Mouse (Mus musculus): ENCODE measurements around the gene Zfp575.
"Not testable (repeated sequence)": the region's sequence is repeated elsewhere in the genome, so short reads cannot be mapped to it uniquely, and the experiment has no call there.

Gene Zfp575

DNA sequence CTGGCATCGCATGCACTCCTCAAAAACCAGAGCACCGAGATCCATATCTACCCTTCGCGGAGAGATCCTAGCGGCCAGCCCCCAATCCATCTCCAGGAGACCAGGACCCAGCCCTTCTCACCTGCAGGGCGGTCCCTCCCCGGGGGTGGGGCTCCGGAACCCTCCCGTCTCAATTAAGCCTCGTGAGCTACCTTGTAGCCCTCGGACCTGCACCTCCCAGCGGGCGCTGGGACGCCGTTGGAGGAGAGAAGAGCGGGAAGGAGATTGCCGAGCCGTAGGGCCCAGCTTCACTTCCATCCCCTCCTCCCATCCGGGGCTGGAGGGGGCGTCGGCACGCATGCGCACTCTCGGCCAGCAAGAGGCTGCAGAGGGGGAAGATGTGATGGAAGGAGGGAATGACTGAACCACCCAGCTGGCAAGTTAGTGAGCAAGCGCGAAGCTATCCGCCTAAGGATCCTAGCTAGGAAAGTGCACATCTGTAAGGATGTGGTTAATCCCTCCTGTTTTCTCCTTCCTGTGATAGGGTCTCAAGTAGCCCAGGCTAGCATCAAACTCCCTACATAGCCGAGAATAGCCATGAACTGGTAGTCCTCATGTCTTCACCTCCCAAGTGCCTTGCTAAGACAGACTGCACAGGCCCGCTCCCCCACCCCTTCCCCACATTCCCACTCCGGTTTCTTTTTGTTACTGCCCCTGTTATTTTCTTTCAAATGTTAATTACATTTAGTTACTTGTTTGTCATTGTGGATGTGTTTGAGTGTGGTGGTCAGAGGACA is at the start of gene Zfp575, which contains the start of gene Ethe1:
Gene Zfp575, minus strand, starts transcription at position 312 of the 776 bp plus-strand sequence.
Gene Ethe1, plus strand, starts transcription at position 214 of the 776 bp plus-strand sequence.
- peak; percentile 56 for DNase-seq (ENCODE audit: low spot score)

DNA sequence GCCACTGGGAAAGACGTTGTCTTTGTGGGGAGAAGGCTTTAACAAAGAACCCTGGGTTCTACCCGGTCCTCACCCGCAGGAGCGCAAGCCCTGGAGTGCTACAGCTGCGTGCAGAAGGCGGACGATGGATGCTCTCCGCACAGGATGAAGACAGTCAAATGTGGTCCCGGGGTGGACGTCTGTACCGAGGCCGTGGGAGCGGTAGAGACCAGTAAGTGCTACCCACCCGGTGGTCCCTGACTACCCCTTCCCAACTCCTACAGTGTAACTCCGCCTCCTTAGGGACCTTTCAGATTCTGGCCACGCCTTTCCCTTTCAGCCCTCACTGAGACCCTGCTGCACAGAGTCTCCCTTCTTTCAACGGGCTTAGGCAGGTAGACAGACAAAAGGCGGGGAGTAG is 49.6 kb upstream of the Zfp575 start:
- no peak for DNase-seq (ENCODE audit: low spot score)

DNA sequence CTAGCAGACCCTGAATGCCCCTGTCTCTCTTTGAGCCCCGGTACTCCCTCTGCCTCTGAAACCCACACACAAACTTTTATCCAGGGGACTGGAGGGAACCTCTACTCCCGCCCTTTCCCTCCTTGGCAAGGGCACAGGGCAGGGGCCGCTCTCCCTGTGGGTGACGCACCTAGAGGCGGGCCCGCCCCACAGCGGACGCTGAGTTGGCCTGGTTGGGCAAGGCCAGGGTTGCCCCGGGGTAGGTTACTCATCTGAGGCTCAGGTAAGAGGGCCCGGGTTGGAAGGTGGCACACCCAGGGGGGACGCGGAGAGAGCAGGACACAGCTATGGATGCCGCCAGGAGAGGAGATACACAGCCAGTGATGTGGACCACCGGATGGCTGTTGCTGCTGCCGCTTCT is 48.8 kb upstream of the Zfp575 start, which contains the start of gene Lypd3:
Gene Lypd3, plus strand, starts transcription at position 287 of the 400 bp plus-strand sequence.
- DNase-seq (ENCODE audit: low spot score) = peak; percentile 34

DNA sequence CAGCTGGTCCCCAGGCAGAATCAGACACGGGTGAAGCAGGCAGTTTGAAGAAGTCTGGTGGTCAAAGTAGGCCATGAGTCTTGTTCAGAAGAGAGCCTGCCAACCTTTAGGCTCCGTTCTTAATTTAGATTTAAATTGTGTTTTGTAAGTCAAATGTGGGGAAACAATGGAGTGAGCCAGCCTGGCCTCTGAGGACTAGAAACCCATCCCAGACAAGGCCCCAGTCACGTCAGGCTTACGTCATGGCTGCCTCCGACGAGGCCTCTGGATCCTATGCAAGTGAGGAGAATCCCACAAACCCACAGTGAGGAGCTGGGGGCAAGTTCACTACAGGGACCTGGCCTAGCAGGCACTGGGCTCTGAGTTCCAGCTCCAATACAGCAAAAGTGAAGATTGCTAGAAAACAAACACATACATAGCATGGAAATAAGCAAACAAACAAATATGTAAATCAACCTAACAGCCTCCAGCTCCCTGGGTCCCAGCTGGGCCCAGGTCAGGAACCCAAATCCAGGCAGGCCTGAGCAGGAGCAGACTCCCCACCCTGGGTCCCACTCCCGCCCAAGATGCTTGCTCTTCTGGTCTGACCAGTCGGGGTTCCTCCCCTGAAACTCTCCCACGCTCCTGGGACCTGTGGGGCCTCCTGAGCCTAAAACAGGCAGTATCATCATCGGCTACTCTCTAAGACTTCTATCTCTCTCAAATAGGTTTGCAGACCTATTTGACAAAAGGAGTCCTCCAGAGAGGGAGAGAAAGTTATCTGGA is 42.9 kb upstream of the Zfp575 start:
- peak; percentile 46 for DNase-seq (ENCODE audit: low spot score)

DNA sequence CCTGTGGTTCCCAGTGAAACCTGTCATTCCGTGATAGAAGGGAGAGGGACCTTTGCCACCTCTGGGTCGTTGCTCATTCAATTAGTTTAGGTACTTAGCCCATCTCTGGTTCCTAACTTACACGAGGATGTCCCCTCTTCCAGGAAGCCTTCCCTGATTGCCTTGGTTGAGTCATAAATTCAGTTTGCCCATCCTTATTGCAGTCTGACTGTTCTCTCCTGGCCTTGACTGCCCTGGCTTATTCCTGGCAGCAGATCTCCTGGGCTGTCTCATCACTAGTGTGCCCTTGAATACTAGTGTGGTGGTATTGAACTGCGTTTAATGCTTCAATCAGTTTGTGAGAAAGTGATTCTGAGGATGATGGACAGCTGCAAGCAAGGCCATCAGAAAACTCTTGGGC is 42.2 kb upstream of the Zfp575 start:
- DNase-seq (ENCODE audit: low spot score) = no peak

DNA sequence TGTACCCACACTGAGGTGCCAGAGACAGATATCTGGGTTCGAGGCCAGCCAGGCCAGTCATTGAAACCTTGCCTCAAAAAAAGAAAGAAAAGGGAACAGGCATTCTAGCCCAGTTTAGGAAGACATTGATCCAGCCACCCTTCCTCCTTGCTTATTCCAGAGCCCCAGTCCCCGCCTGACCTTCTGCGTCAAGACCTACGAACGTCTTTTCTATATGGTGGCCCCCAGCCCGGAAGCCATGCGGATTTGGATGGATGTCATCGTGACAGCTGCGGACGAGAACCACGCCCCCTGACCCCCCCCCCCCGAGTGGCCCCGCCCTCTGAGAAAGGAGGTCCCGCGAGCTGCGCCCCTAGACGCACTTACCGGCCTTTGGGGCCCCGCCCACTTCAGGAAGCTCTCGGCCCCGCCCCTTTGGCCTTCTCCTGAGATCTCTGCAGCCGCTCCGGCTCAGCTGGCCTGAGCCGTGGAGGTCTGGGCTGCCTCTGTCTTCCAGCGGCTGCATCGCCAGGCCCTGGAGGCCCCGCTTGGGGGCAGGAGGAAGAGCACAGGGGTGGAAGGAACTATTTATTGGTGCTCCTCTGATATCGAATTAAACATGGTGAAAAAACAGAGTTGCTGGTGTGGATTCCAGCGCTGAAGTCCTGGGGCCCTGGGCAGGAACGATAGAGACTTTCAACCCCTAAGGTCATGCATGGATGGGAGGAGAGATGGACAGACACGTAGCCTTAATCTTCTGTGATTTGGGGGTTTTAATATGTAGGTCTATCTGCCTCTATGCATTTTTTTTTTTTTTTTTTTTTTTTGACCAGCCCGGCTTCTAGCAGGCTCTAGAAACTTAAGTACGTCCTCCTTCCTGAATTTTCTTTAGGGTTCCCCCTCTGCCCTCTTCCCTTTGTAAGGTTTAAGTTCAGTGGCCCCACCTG is 41.5 kb upstream of the Zfp575 start:
- DNase-seq (ENCODE audit: low spot score) = peak; percentile 84

DNA sequence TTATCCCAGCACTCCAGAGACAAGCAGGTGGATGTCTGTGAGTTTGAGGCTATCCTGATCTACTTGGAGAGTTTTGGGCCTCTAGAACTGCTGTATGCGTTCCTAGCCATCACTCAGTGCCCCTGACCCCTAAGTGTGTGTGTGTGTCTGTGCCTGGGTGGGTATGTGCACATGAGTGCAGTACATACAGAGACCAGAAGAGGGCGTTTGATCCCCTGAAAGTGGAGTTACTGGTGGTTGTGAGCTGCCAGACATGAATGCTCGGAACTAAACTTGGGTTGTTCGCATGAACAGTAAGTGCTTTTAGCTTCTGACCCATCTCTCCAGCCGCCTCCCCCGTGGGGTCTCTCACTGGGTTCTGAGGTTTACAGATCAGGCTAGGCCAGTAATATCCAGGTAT is 35.5 kb upstream of the Zfp575 start:
- no peak for DNase-seq (ENCODE audit: low spot score)

DNA sequence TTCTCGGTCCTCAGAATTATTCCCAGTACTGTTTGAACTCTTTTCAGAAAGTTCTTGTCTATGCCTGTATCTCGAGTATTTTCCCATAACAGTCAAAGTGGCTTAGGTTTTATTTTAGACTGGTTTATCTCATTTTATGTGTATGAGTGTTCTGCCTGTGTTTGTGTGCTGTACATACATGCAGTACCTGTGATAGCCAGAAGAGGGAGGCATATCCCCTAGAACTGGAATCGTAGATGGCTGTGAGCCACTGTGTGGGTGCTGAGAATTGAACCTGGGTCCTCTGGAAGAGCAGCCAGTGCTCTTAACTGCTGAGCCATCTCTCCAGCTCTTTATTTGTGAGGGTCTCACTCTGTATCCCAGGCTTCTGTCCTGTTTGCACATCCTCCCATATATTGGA is 33.8 kb upstream of the Zfp575 start:
- DNase-seq (ENCODE audit: low spot score) = no peak

DNA sequence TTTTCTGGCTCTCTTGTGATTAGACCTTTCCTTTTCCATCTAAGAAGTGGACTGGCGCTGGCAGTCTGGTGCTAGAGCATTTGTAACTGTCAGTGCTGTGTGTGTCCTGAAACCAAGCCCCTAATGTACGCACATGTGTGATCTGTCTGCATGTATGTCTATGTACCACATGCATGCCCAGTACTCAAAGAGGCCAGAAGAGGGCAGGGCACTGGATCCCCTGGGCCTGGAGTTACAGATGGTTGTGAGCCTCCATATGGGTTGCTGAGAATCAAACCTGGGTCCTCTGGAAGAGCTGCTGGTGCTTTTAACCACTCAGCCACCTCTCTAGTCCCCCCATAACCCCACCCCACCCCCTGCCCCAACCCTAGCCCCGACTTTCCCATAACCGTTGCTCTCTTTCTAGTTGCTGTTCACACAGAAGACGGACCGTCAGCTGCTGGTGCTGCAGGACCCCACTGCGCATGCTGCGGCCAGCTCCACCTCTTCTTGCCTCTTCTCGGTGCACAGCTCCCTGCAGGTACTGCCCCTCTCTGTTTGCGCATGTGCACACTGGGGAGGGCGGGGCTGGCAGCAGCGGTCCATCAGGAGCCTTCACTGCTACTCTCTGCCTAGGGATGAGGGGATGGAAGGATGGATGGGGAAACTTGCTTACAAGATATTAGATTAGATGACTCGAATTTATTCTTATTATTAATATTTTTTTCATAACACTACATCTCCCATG is 32.4 kb upstream of the Zfp575 start:
- DNase-seq (ENCODE audit: low spot score) = no peak

DNA sequence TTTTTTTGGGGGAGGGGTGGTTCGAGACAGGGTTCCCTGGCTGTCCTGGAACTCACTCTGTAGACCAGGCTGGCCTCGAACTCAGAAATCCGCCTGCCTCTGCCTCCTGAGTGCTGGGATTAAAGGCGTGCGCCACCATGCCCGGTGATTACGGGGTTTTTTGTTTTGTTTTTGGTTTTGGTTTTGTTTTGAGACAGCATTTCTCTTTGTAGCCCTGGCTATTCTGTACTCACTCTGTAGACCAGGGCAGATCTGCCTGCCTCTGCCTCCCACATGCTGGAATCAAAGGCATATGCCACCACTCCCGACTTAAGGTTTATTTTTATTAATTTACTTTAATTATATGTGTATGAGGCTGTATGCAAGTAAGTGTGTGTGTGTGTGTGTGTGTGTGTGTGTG is 30.9 kb upstream of the Zfp575 start:
- DNase-seq (ENCODE audit: low spot score) = not testable (repeated sequence)

DNA sequence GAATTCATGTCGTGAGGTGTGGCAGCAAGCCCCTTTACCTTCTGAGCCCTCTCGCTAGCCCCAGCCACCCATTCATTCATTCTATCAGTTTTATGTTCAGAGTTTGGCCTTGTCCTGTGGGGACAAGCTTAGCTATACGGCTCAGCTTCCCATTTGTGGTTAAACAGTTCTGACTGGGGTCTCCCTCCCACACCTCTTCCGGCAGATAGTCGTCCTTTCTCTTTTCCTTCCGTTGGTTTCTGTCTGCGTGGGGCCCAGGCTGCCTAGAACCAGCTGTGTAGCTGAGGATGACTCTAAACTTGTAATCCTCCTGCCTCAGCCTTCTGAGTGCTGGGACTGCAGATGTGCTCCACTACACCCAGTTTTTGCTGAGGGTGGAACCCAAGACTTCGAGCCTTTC is 30.3 kb upstream of the Zfp575 start:
- DNase-seq (ENCODE audit: low spot score) = no peak

DNA sequence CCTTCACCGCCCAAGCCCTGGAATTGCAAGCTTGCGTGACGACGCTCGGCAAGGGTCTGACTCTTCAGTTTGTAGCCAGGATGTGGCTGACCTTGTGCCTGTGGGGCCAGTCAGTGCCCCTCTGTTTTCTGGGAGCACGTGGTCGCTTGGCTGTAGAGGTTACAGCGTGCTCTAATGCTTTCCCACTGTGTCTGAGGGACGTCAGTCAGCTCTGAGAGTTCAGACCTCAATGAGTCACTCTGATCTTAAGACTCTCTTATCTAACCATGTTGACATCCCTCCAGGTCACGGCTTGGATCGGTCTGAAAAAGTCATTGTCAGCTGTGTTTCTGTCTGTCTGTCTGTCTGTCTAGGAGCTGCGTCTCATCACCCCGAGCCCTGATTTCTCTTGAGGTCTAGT is 27.4 kb upstream of the Zfp575 start:
- DNase-seq (ENCODE audit: low spot score) = no peak

DNA sequence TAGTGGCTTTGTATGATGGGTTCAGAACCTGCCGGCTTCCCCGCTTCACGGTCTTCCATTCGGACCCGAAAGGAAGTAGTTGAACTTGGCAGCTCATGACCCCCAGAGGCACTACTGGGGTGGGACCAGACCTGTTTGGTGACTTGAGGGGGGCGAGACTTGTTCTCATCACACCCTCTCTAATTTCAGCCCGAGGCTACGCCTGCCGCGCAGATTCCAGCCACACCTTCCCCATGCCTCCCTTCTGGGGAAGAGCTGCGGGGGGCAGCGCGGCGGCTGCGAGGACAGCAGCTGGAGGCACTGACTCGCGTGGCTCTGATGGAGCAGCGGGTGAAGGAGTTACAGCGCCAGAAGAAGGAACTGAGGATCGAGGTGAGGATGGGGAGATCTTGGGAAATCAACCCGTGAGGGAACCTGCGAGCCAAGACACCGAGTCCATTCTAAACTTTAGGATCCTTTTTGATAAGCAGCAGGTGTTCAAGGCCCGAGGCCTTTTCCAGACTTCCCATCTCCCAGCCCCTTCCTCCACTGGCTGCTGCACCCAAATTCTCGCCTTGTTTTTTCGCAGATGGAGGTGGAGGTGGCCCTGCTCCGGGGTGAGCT is 25.0 kb upstream of the Zfp575 start:
- no peak for DNase-seq (ENCODE audit: low spot score)

DNA sequence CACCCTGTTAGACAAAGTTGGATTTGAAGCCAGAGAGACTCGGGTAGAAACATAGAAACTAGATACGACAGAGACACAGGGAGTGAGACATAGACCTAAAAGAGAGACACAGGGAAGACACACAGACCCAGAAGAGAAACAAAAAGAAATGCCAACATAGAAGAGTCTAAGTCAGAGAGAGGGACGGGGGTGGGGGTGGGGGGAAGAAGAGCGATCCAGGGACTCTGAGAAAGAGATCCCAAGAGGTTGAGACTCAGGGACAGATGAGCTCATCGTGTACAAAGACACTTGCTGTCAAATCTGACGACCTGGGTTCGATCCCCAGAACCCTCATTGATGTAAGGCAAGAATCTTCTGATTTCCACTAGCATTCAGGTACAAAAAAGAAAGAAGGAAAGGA is 24.3 kb upstream of the Zfp575 start:
- no peak for DNase-seq (ENCODE audit: low spot score)

DNA sequence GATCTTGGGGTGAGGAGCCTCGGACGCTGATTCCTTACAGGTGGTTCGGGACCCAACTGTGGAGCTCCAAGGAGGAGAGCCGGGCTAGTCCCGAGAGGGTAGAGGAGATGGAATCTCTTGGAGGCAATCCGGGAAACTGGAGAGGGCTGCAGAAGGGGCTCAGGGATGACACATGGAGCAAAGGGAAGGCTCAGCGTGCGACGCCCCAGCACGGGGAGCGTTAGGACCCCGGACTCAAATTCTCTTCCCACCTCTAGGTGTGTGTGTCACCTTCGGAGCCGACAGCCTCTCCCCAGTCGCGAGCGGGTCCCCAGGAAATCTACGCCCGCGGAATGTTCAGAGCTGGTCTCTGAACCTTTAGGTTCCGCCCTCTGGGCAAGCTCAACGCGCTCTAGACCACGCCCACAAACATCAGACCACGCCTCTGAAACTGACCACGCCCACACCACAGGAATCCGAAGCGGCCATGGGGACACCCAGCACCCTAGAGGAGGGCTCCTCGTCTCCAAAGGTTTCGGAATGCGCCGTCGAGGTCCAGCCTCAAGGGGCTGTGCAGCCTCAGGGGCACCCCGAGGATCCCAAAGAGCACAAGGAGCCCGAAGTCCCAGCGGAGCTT is 23.5 kb upstream of the Zfp575 start:
- peak; percentile 95 for DNase-seq (ENCODE audit: low spot score)

DNA sequence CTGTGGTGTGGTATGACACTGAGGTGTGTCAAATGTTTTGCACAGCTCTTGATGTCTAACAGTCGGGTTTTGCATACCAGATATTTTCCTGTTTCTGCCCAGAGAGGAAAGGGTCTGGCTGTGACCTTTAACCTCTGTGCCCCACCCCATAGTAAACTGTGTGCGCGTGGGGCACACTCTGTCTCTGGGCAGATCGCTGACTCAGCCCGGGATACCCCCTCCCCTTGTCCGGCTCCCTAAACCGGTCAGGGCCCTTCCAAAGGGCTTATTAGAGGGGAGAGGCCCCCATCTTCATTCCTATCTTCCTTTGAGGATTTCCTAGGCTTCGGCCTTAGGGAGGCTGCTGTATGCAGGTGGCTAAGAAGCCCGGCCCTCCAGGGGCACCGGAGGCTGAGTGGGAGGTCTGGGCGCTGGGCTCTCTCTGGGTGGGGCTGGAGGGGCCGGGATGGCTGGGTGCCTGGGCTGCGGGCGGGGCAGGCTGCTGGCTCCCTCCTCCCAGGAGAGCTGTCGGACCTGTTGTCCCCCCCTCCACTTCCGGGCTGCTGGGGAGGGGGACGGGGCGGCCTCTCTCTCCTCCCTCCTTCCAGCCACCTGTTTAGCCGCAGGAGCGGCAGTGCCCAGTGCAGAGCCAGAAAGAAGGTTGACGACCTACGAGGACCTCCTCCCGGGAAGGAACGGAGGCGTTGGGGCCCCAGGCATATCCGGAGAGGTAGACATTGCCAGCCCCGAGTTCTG is 22.9 kb upstream of the Zfp575 start, which contains the start of gene Phldb3:
Gene Phldb3, plus strand, starts transcription at position 620 of the 735 bp plus-strand sequence.
- DNase-seq (ENCODE audit: low spot score) = peak; percentile 60

DNA sequence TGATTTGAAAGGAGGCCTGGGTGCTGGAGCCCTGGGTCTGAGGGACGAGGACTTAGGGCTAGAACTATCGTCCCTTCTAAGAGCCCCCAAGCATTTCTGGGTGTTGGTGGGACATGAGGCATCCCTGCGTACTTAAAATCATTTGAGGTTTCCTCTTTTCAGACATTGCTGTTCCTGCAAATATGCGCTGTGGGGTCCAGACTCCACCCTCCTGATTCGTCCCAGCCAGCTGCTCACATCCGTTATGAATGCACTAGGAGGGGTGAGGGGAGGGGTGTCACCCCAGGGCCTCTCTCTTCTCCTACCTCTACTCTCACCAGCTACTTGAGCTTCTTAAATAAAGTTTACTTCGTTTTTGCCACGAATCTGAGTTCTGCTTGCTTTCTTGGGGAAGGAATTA is 21.1 kb upstream of the Zfp575 start:
- DNase-seq (ENCODE audit: low spot score) = no peak

DNA sequence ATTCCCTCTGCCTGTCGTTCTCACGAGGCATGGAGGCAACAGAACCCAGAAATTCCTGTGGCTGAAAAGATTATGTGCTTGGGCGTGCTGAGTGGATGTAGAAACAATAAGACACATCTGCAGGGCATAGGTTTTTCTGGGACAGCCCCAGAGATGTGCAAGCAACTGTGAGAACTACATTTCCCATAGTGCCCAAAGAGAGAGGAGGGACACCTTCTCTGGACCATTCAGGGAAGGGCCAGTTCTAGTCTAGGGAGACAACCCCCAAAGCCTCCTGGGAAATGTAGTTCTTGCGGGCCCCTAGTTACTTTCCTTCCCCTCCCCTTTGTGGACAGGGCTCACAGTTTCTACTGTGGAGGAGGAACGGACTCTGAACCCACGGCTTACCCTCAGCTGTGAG is 20.6 kb upstream of the Zfp575 start:
- no peak for DNase-seq (ENCODE audit: low spot score)

DNA sequence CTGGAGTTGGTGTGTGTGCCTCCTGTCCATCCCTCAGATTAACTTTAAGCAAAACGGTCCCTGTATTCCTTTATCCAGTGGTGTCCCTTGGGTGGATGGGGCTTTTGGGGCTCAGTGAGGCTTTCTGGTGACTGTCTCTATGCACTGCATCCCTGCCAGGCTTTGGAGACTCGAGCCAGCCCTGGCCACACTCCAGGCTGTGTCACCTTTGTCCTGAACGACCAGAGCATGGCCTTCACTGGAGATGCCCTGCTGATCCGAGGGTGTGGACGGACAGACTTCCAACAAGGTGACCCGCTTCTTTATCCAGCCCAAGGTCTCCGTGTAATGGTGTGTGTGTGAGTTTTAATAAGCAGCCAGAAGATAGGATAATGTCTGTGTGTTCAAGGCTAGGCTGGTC is 18.6 kb upstream of the Zfp575 start:
- DNase-seq (ENCODE audit: low spot score) = no peak

DNA sequence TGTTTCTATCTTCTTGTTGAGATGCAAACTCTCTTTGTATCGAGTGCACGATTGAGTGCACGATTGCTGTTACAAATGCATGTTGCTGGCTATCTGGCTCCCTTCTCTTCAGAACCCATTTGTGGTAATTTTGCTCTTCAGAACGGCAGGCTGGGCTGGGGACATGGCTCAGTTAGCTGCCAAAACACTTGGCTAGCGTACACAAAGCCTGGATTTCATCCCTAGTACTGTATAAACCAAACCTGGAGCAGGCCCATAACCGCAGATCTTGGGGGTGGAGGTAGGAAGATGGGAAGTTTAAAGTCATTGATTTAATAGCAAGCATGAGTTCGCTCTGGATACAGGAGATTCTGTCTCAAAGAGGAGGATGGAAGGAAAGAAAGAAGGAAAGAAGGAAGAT is 18.1 kb upstream of the Zfp575 start:
- no peak for DNase-seq (ENCODE audit: low spot score)

All from urinary bladder, postnatal 25 days (tissue).